Mouse (Mus musculus): ENCODE data around the gene Hoxc10.

Hoxc10 gene

DNA sequence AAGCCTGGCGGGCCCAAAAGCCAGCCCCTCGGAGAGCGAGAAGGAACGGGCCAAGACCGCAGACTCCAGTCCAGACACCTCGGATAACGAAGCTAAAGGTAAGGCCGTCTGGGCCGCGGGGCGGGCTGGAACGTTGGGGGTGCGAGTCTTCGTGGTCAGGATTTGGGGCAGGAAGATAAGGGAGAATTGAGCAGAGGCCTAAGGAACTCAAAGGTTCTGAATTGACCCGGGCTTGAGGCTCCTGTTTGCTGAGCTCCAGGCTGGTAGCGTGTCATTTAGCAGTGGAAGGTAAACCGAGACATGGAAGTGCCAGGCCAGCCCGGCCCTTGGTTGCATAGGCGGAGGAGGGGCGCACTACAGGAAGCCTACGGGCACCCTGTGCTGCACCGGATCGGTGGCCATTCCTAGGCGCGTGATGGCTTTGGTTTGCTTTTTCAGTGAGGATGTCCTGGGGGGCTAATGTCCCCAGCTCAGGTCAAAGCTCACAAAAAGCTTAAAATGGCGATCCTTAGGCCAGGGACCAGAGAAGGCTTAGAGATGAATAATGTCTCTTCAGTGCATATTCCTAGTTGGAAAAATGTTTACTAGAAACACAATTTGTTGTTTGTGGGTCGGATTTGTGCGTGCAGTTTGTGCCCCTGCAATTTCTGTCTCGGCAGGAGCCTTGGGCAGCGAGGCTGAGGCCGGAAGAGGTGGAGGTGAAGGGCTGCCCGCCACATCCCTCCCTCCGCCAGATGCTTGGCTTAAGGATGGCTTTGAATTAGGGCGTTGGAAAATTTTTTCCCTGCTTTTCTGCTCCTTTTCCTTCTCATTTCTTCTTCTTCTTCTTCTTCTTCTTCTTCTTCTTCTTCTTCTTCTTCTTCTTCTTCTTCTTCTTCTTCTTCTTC, 1.2 kb downstream of the Hoxc10 start:
- no peak for DNase-seq (ENCODE audit: low spot score)

DNA sequence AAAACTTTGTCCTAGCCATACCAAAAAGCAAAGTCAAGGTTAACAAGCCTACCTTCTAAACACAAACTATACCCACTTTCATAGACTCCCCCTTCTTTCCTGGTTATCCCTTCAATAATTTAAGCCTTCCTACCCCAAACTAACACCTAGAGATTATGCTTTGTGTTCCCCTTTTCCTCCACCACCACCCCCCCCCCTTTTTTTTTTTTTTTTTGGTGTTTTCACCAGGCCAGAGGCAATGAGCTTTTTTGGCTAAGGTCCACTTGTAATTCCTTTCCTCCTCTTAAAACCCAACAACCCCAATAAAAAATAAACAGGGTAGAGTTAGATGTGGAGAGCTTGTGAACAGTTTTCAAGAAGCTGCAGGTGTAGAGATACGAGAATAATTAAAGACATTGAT, 2.7 kb downstream of the Hoxc10 start:
- no peak for DNase-seq (ENCODE audit: low spot score)

GRCm38 (mm10) chr15:102970740-102971139, 4.1 kb downstream of the Hoxc10 start:
- DNase-seq (ENCODE audit: low spot score) = no peak

- no peak for DNase-seq (ENCODE audit: low spot score)
Observed at GRCm38 (mm10) chr15:102972254-102972653, 5.7 kb downstream of the Hoxc10 start.

DNA sequence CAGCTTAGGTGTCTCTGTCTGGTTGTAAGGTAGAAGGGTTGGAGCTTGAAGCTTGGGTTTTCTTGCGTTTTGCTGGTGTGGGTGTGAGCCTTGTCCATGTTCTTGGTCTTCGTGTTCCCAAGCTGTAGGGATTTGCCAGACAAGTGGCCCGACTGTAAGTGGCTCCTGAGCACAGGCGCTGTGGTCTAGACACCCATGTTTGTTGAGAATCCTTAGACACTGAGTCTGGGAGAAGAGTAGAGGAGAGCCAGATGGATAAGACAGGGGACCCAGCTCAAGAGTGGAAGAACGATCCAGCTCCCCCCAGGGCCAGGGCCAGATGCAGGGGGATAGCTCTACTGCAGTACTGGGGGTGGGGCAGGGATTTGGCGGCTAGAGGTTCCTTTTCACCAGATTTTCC, 6.2 kb downstream of the Hoxc10 start:
- DNase-seq (ENCODE audit: low spot score) = no peak

- no peak for DNase-seq (ENCODE audit: low spot score)
Observed at GRCm38 (mm10) chr15:102975034-102975433, 8.4 kb downstream of the Hoxc10 start.

- no peak for DNase-seq (ENCODE audit: low spot score)
Observed at GRCm38 (mm10) chr15:102975688-102976111, 9.1 kb downstream of the Hoxc10 start.

- no peak for DNase-seq (ENCODE audit: low spot score)
Observed at GRCm38 (mm10) chr15:102976171-102976570, 9.6 kb downstream of the Hoxc10 start, which contains the start of gene Hoxc9. Hoxc9 (plus strand) TSS chr15:102976439.

- DNase-seq (ENCODE audit: low spot score) = no peak
Observed at GRCm38 (mm10) chr15:102976631-102977422, 10.2 kb downstream of the Hoxc10 start.

GRCm38 (mm10) chr15:102977423-102977974, 10.9 kb downstream of the Hoxc10 start:
- no peak for DNase-seq (ENCODE audit: low spot score)

DNA sequence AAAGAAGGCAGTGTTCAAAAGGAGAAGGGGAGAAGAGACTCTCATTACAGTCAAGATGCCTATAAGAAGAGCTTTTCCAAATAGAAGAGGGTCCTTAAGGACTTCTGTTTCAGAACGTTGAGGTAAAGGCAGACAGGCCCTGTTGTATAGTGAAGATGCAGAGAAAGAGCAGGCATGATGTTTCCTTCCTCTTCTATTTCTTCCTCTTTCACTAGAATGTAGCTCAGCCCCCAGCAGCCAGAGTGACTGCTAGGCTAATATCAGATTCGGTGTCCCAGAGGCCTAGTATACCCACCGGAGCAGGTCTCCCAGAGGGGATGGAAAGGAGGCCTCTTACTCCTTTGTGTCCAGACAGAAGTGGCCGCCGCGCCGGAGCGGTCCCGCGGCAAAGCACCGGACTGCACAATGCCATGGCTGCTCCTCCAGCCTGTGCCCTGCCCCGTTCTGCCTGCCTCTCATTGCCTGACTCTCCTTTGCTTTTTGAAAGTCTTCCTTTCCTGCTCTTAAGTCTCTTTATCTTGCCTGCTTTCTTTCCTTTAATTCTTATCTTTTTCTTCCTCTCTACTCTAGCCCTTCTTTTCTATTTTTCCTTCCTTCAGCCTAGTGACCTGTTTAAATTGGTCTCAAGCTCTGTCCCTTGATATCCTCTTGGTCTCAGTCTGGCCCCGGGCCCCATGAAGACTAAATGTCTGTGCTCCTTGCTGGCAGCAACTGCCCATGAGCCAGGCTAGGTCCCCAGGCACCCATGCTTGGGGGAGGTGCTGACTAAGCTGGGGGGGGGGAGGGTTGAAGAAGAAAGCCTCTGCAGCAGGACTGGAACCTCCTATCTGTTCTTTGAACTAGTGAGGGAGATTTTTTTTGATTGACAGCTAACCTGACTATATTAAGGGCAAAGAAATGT, 12.3 kb downstream of the Hoxc10 start:
- no peak for DNase-seq (ENCODE audit: low spot score)

GRCm38 (mm10) chr15:102979936-102980335, 13.3 kb downstream of the Hoxc10 start:
- DNase-seq (ENCODE audit: low spot score) = no peak

DNA sequence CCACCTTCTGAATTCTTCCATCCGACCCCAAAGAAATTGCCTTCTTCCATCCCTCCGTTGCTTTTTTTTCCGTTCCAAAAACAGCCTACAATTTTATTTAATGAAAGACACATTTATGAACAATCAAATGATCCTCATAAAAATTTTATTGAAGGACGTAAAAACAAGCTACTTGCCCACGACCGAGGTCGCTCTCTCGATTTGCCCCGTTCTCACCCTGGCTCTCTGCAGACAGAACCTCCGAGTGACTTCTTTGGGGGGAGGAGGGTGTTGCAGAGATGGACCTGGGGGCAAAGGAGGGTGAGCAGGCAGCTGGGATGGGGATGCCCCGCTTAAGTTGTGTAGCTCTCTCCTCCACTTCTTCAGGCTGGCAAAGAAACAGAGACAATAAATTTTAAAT, 13.8 kb downstream of the Hoxc10 start:
- DNase-seq (ENCODE audit: low spot score) = no peak

DNA sequence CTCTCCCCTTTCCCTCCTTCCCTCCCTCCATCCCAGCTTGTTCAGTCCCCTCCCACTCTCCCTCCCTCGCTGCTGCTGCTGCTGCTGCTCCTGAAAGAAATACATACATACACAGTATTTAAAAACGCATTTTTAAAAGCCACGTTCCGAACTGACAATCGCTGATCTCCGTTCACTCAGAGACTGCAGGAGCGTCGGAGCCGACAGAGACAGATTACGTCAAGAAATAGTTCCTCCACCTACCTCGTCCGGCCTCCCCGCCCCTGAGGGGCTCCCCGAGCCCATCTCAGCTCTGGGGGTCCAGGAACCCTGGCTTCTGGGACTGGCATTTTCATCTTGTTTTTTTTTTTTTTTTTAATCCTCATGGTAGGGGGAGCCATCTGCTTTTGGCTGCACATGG, 14.3 kb downstream of the Hoxc10 start:
- no peak for DNase-seq (ENCODE audit: low spot score)

DNA sequence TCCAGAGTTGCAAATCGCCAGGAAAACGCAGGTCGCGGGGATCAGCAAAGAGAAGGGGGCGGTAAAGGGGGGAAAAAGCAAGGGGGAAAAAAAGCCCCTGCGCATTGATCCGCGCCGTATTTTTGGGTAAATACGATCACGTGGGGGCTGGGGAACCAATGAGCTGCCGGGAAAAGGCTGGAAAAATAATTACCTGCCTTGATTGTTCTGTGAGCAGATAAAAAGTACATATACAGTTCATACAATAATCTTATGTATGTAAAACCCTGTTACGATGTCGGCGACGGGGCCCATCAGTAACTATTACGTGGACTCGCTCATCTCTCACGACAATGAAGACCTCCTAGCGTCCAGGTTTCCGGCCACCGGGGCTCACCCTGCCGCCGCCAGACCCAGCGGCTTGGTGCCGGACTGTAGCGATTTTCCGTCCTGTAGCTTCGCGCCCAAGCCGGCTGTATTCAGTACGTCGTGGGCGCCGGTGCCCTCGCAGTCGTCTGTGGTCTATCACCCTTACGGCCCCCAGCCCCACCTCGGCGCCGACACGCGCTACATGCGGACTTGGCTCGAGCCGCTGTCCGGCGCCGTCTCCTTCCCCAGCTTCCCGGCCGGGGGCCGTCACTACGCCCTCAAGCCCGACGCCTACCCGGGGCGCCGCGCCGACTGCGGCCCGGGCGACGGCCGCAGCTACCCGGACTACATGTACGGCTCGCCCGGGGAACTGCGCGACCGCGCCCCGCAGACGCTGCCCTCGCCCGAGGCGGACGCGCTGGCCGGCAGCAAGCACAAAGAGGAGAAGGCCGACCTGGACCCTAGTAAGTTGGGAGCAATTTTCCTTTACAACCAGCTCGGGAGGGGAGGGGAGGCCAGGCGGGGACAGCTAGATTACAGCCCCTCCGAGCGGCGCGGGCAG, 15.0 kb downstream of the Hoxc10 start:
- DNase-seq (ENCODE audit: low spot score) = no peak

- DNase-seq (ENCODE audit: low spot score) = no peak
Observed at GRCm38 (mm10) chr15:102983716-102984115, 17.1 kb downstream of the Hoxc10 start.

- no peak for DNase-seq (ENCODE audit: low spot score)
Observed at GRCm38 (mm10) chr15:102984521-102984920, 17.9 kb downstream of the Hoxc10 start.

DNA sequence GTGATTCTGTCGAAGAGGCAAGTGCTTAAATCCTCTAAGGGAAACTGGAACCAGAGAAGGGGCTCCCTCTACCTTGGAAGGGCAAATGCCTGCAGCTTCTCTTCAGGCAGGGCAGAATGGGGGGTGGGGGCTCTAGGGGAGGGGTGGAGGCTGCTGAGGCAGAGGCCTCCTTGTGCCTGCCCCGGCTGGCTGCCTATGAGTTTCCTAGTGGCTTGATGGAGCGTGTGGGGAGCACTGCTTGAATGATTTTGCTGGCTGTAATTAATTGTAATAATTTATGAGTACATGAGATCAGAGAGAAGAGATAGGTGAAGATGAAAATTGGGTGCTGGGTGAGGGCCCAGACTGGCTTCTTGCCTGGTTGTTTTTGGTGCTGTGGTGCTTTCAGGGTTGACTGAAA, 18.3 kb downstream of the Hoxc10 start:
- no peak for DNase-seq (ENCODE audit: low spot score)

DNA sequence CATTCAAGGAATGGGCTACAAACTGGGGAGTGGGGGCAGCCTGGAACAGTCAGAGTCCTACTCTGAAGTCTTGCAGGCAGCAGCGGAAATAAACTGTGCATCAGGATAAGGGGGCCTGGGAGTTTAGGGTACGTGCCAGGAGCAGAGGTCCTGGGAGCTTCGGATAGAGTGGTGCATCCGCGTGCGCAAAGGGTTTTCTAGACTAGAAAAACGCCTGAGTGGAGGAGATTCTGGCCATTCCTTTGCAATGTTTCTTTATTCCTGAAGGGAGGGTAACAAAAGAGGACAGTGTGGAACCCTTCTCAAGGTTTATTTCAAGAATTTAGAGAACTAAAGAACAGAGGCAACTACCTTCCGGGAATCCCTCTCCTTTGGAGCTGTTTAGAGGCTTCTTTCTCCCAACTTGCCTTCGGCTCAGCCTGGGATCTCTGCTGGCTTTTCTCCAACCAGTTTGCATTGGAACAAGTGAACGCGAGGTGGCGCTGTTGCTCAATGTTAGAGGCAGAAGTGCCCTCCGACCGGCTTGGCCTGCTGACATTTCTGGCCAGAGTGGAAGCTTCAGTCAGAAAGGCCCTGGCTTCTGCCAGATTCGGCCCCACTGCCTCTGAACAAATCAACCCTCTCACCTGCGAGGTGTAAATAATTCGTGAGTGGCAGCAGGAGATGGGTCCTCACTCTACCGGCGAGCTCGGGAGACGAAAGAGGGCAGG, 20.7 kb downstream of the Hoxc10 start:
- peak; percentile 57 for DNase-seq (ENCODE audit: low spot score)

DNA sequence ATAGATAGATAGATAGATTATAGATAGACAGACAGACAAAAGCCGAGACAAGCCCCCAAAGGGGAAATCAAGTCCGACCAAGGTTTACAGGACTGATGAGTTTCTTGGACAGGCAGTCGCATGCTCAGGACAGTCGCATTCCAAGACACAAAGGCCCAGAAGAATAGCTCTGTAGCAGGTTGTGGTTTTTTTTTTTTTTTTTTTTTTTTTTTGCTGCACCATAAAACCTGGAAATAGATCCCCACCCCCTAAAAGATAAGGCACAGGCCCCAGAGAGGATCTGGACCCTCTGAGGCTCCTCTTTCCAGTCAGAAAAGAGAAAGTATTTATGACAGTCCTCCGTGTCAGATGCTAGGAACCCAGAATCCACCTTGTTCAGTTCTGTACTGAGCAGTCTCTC, 21.5 kb downstream of the Hoxc10 start:
- DNase-seq (ENCODE audit: low spot score) = no peak

Data from spleen, adult 12 weeks (tissue).